Mouse (Mus musculus) thymus, adult 2 months (tissue): ENCODE measurements around the gene Creb3l1. TPM values are rescaled to one million over a fixed set of nuclear protein-coding genes. Genes with fewer than 3 reads are reported as not detected.
A peak's percentile ranks its signal among the peaks of the same experiment; 100 is the strongest.

Experiments used
- DNase-seq: peaks from one replicate; pipeline ENCODE4 v3.0.0; 2021
- H3K27ac ChIP-seq: fragments of 200-500 bp; 2 replicates; pipeline ENCODE4 v1.5.1; 2012; ENCODE audit warnings: low read length, control low read depth; ENCODE audit not compliant: control insufficient read depth, insufficient read depth
- H3K27me3 ChIP-seq: fragments of 200-500 bp; 2 replicates; pipeline ENCODE4 v1.6.1; 2012; ENCODE audit warnings: mild to moderate bottlenecking, low read length, moderate library complexity, mixed read lengths; ENCODE audit not compliant: control insufficient read depth, insufficient read depth
- H3K36me3 ChIP-seq: fragments of 200-500 bp; 2 replicates; pipeline ENCODE4 v1.6.1; 2012; ENCODE audit warnings: mild to moderate bottlenecking, low read length, moderate library complexity; ENCODE audit not compliant: control insufficient read depth, insufficient read depth
- H3K4me1 ChIP-seq: fragments of 200-500 bp; replicated peaks from 2 replicates; pipeline ENCODE4 v1.6.1; 2012; ENCODE audit warnings: low read length; ENCODE audit not compliant: control insufficient read depth, insufficient read depth
- H3K4me3 ChIP-seq: fragments of 200-500 bp; 2 replicates; pipeline ENCODE4 v1.5.1; 2012; ENCODE audit warnings: mild to moderate bottlenecking, low read length, control low read depth, moderate library complexity; ENCODE audit not compliant: control insufficient read depth, insufficient read depth
- CTCF ChIP-seq: fragments of 200-500 bp; IDR thresholded peaks from 2 replicates; pipeline ENCODE4 v1.5.1; 2012; ENCODE audit warnings: mild to moderate bottlenecking, control low read depth, low read length, moderate library complexity, borderline replicate concordance; ENCODE audit not compliant: control insufficient read depth, poor library complexity, insufficient read depth; ENCODE audit errors: extremely low read depth
- POLR2A ChIP-seq: fragments of 200-500 bp; IDR thresholded peaks from 2 replicates; pipeline ENCODE4 v1.6.1; 2012; ENCODE audit warnings: mild to moderate bottlenecking, low read length, control low read depth, moderate library complexity; ENCODE audit not compliant: control insufficient read depth, poor library complexity, insufficient read depth; ENCODE audit errors: extremely low read depth
- WGBS: fragments of 180-500 bp; shearing (Covaris S2); methylation state at CpG from one replicate; pipeline ENCODE4 v1.1.7; 2018; 5-methylcytosine and 5-hydroxymethylcytosine counted together
- polyA plus RNA-seq: library from polyadenylated mRNA; depleted of rRNA; stranded (reverse); fragments of >200 nt; gene quantifications from 2 replicates; pipeline ENCODE4 v1.2.3, GENCODE M21; 2012

Gene Creb3l1
- polyA plus RNA-seq, 1 experiment: 1.8 TPM

- no peak for DNase-seq
- TF ChIP-seq POLR2A: no peak
- TF ChIP-seq CTCF: no peak
- no peak overlapping the region for H3K27ac ChIP-seq
These were observed 7.3 kb downstream of the Creb3l1 start for GRCm38 (mm10) chr2:92016981-92017380.

GRCm38 (mm10) chr2:92014891-92015290 is 9.4 kb downstream of the Creb3l1 start:
- Histone ChIP-seq H3K36me3 (no peaks in the 10 kb centered on the region), H3K27ac (no peak overlapping the region), H3K4me3 (no peak overlapping the region), H3K27me3 (no peaks in the 10 kb centered on the region), H3K4me1 (no peaks in the 10 kb centered on the region)
- WGBS: 99% methylated on average over 5 of the region's 5 CpGs
- DNase-seq: no peak
- TF ChIP-seq POLR2A (no peak), CTCF (no peak)

More at GRCm38 (mm10) chr2:92016981-92017380, 7.3 kb downstream of the Creb3l1 start:
- H3K4me1 ChIP-seq: no peaks in the 10 kb centered on the region
- H3K4me3 ChIP-seq: no peak overlapping the region
- 56% methylated on average over 3 of the region's 3 CpGs for WGBS
- no peaks in the 10 kb centered on the region for H3K27me3 ChIP-seq
- H3K36me3 ChIP-seq: no peaks in the 10 kb centered on the region

GRCm38 (mm10) chr2:92014248-92014647 is 10.1 kb downstream of the Creb3l1 start:
- 37% methylated on average over 6 of the region's 6 CpGs for WGBS
- Histone ChIP-seq H3K27me3 (no peaks in the 10 kb centered on the region), H3K36me3 (no peaks in the 10 kb centered on the region), H3K4me3 (no peak overlapping the region), H3K4me1 (no peaks in the 10 kb centered on the region), H3K27ac (no peak overlapping the region)
- DNase-seq: no peak
- TF ChIP-seq CTCF (no peak), POLR2A (no peak)

GRCm38 (mm10) chr2:92012768-92013445 is 11.4 kb downstream of the Creb3l1 start:
- no peaks in the 10 kb centered on the region for H3K36me3 ChIP-seq
- 85% methylated on average over 8 of the region's 8 CpGs for WGBS
- H3K4me1 ChIP-seq: peaks cover 2% of the 10 kb centered on the region
- DNase-seq: no peak
- no peak for TF ChIP-seq POLR2A
- H3K4me3 ChIP-seq: no peak overlapping the region
- H3K27ac ChIP-seq: no peak overlapping the region
- H3K27me3 ChIP-seq: no peaks in the 10 kb centered on the region

- peaks cover 6% of the 10 kb centered on the region for H3K4me1 ChIP-seq
- no peak overlapping the region for H3K4me3 ChIP-seq
- no peaks in the 10 kb centered on the region for H3K36me3 ChIP-seq
- WGBS: 92% methylated on average over 12 of the region's 12 CpGs
- no peak for DNase-seq
- TF ChIP-seq POLR2A (no peak), CTCF (no peak)
- H3K27me3 ChIP-seq: peaks cover 6% of the 10 kb centered on the region
- no peak overlapping the region for H3K27ac ChIP-seq
These were observed 12.6 kb downstream of the Creb3l1 start for GRCm38 (mm10) chr2:92011424-92012353.

- Histone ChIP-seq H3K27ac (no peak overlapping the region), H3K4me1 (peaks cover 6% of the 10 kb centered on the region), H3K4me3 (peak overlapping the region; percentile 58), H3K27me3 (peaks cover 6% of the 10 kb centered on the region), H3K36me3 (no peaks in the 10 kb centered on the region)
- WGBS: 14% methylated on average over 20 of the region's 20 CpGs
- TF ChIP-seq CTCF (no peak), POLR2A (no peak)
- no peak for DNase-seq
These were observed 15.5 kb downstream of the Creb3l1 start for GRCm38 (mm10) chr2:92008623-92009404.
